ENCODE assay signal across 9 mouse cellular contexts in genomic region chr1:75588874-75589273, GRCm38 (mm10). TPM values are rescaled to one million over a fixed set of nuclear protein-coding genes. Genes with fewer than 3 reads are reported as not detected.
DNase-seq lines count a peak whose midpoint lies in the region; ATAC-seq and TF ChIP-seq lines count a peak whose summit lies in the region.
"Had no signal": no experiment of that assay in that cellular context is flagged by ENCODE, and none has a peak within 500 bp of the region (broad histone marks: within the 10 kb centered on the region; RNA-seq: fewer than 3 reads in every experiment).

No protein-coding gene starts in this region.

- TF ChIP-seq POLR2A in cortical plate, adult 2 months (IDR thresholded peaks at IDR 0.05; ENCODE audit: extremely low read depth, insufficient read depth, low read length) = no peak

- H3K4me3 ChIP-seq in hindbrain, embryonic 16.5 days (ENCODE audit: low read length) = no peak overlapping the region
- no peak overlapping the region for H3K4me3 ChIP-seq in hindbrain, embryonic 12.5 days
- H3K4me3 ChIP-seq in cortical plate, adult 2 months (ENCODE audit: insufficient read depth, low read length) = no peak overlapping the region
- no peak overlapping the region for H3K4me3 ChIP-seq in intestine, postnatal 0 days (ENCODE audit: low read depth, low read length)
- H3K4me3 ChIP-seq: liver, embryonic 13.5 days had no signal

- ATAC-seq in hindbrain, embryonic 16.5 days = peak; percentile 42; the same call in 1 of the 2 replicates
- no peak for ATAC-seq in hindbrain, embryonic 12.5 days (ENCODE audit: low FRiP score)
- ATAC-seq in intestine, postnatal 0 days = no peak

- no peak overlapping the region for H3K27ac ChIP-seq in hindbrain, embryonic 16.5 days (ENCODE audit: low read depth, low read length)
- H3K27ac ChIP-seq in hindbrain, embryonic 12.5 days = no peak overlapping the region
- H3K27ac ChIP-seq in cortical plate, adult 2 months (ENCODE audit: insufficient read depth, low read length) = peak overlapping the region; percentile 78
- H3K27ac ChIP-seq in intestine, postnatal 0 days (ENCODE audit: low read depth, low read length) = no peak overlapping the region
- H3K27ac ChIP-seq: liver, embryonic 13.5 days had no signal

- H3K36me3 ChIP-seq in hindbrain, embryonic 16.5 days (ENCODE audit: control insufficient read depth, insufficient read depth, low read length) = no peaks in the 10 kb centered on the region
- H3K36me3 ChIP-seq in hindbrain, embryonic 12.5 days = no peaks in the 10 kb centered on the region
- no peaks in the 10 kb centered on the region for H3K36me3 ChIP-seq in intestine, postnatal 0 days (ENCODE audit: control insufficient read depth, insufficient read depth)
- H3K36me3 ChIP-seq: liver, embryonic 13.5 days had no signal

- H3K4me1 ChIP-seq in hindbrain, embryonic 16.5 days (ENCODE audit: control insufficient read depth, insufficient read depth, low read depth, low read length) = peaks cover 3% of the 10 kb centered on the region
- H3K4me1 ChIP-seq in hindbrain, embryonic 12.5 days = peaks cover 7% of the 10 kb centered on the region; the same call in 1 of the 2 replicates
- H3K4me1 ChIP-seq in cortical plate, adult 2 months (ENCODE audit: control insufficient read depth, insufficient read depth, low read length) = peaks cover 5% of the 10 kb centered on the region; the same call in 1 of the 2 replicates
- H3K4me1 ChIP-seq in intestine, postnatal 0 days (replicated peaks; ENCODE audit: control insufficient read depth, insufficient read depth, low read length) = no peaks in the 10 kb centered on the region; the same call in 1 of the 2 replicates
- H3K4me1 ChIP-seq: liver, embryonic 13.5 days had no signal

- no peaks in the 10 kb centered on the region for H3K27me3 ChIP-seq in hindbrain, embryonic 16.5 days (replicated peaks; ENCODE audit: control insufficient read depth, insufficient read depth, low read length)
- no peaks in the 10 kb centered on the region for H3K27me3 ChIP-seq in hindbrain, embryonic 12.5 days
- H3K27me3 ChIP-seq in intestine, postnatal 0 days (replicated peaks; ENCODE audit: control insufficient read depth, insufficient read depth, low read length) = no peaks in the 10 kb centered on the region
- H3K27me3 ChIP-seq: liver, embryonic 13.5 days had no signal

- H3K9me3 ChIP-seq in hindbrain, embryonic 16.5 days (ENCODE audit: control insufficient read depth, low read length) = no peaks in the 10 kb centered on the region
- no peaks in the 10 kb centered on the region for H3K9me3 ChIP-seq in hindbrain, embryonic 12.5 days (replicated peaks)
- H3K9me3 ChIP-seq in intestine, postnatal 0 days (ENCODE audit: control insufficient read depth) = no peaks in the 10 kb centered on the region
- H3K9me3 ChIP-seq: liver, embryonic 13.5 days had no signal

- no peak overlapping the region for H3K4me2 ChIP-seq in hindbrain, embryonic 16.5 days (ENCODE audit: low read length)
- no peak overlapping the region for H3K4me2 ChIP-seq in hindbrain, embryonic 12.5 days (replicated peaks)
- H3K4me2 ChIP-seq in intestine, postnatal 0 days (replicated peaks; ENCODE audit: low read depth) = no peak overlapping the region
- H3K4me2 ChIP-seq: liver, embryonic 13.5 days had no signal

- TF ChIP-seq CTCF in cortical plate, adult 2 months (IDR thresholded peaks at IDR 0.05; ENCODE audit: extremely low read depth, insufficient read depth, low read length) = no peak
- no peak for TF ChIP-seq CTCF in intestine, postnatal 0 days (IDR thresholded peaks at IDR 0.05; ENCODE audit: low read depth)

- no peak overlapping the region for H3K9ac ChIP-seq in hindbrain, embryonic 16.5 days (ENCODE audit: low read depth, low read length)
- H3K9ac ChIP-seq in hindbrain, embryonic 12.5 days = no peak overlapping the region
- no peak overlapping the region for H3K9ac ChIP-seq in intestine, postnatal 0 days (ENCODE audit: low read depth, low read length)
- H3K9ac ChIP-seq: liver, embryonic 13.5 days had no signal

- 18% methylated on average over 7 of the region's 7 CpGs for WGBS in hindbrain, embryonic 16.5 days
- WGBS in hindbrain, embryonic 12.5 days = 41% methylated on average over 7 of the region's 7 CpGs
- WGBS in intestine, postnatal 0 days = 32% methylated on average over 7 of the region's 7 CpGs

- DNase-seq in Muller cell, postnatal 12 days (ENCODE audit: inconsistent ontology term) = peak; percentile 31
- DNase-seq in left cerebral cortex, postnatal 25 days (ENCODE audit: low spot score in 2 of 2) = peak; percentile 58 to 85
- DNase-seq in spleen, adult 18-20 months = no peak
- DNase-seq in gastrocnemius, postnatal 25 days = no peak
- DNase-seq: liver, embryonic 13.5 days had no signal

- intact Hi-C loops in left cerebral cortex, postnatal 25 days (cut with DNase I) = loop anchor here (2.0 to 5.0 kb wide), 2 partner anchors 42 to 108 kb away; partner anchors contain the start of gene Slc4a3

RNA-seq across cellular contexts. Expression of gene Slc4a3, which starts 42.8 kb away (rescaled TPM):
- polyA plus RNA-seq in hindbrain, embryonic 16.5 days (2015; fragmentation: Nextera tagmentation; extraction: Ambion mirVana) = 84.9 and 85.4 TPM in 2 replicates
- polyA plus RNA-seq in hindbrain, embryonic 12.5 days (2016; fragmentation: Nextera tagmentation; extraction: Ambion mirVana) = 36.9 and 38.6 TPM in 2 replicates
- polyA plus RNA-seq in cortical plate, adult 2 months (2012; rRNA removed) = 121 and 131 TPM in 2 replicates
- 100 to 1,000 TPM; 171 to 180 TPM for total RNA-seq in left cerebral cortex, postnatal 25 days (2021)
- total RNA-seq in gastrocnemius, postnatal 25 days (2021) = 1 to 10 TPM; 4.3 to 5.0 TPM
- polyA plus RNA-seq in intestine, postnatal 0 days (2015; fragmentation: Nextera tagmentation; extraction: Ambion mirVana) = 4.0 and 6.2 TPM in 2 replicates

Comparison
In these comparisons a context has a peak if more than half of its experiments do, and no peak if none do; other contexts are left out.
1. DNase-seq: peak in Muller cell, postnatal 12 days (single experiment) and left cerebral cortex, postnatal 25 days (2 of 2); none in spleen, adult 18-20 months (0 of 2) and gastrocnemius, postnatal 25 days (single experiment).